Mouse (Mus musculus): Measurements from ENCODE around the gene Cttn. TPM values are rescaled to one million over a fixed set of nuclear protein-coding genes. Genes with fewer than 3 reads are reported as not detected.
A peak's percentile ranks its signal among the peaks of the same experiment; 100 is the strongest.

Cttn gene
- polyA plus RNA-seq, 1 experiment from 2014 or later = 153 TPM

DNA sequence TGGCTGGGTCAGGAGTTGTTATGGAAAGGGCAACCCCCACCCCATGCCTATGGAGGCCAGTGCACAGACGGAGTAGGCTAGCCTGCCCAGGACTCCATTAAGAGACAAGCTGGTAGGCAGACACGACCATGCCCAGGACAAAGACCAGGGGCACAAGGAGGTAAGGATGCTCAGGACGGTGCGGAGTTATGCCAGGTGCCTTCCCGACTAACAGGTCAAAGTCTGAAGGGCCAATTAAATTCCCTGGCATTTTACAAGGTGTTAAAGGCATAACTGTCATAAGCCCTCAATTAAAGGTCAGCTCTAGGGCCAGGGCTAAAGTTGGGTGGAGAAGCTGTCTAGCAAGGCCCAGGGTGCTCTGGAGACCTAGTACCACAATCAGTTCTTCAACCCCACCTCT is 2.1 kb downstream of the Cttn start:
- ATAC-seq (replicated peaks; ENCODE audit: low FRiP score, low TSS enrichment, low read depth) = no peak
- no peak overlapping the region for H3K27ac ChIP-seq (ENCODE audit: low read depth)

DNA sequence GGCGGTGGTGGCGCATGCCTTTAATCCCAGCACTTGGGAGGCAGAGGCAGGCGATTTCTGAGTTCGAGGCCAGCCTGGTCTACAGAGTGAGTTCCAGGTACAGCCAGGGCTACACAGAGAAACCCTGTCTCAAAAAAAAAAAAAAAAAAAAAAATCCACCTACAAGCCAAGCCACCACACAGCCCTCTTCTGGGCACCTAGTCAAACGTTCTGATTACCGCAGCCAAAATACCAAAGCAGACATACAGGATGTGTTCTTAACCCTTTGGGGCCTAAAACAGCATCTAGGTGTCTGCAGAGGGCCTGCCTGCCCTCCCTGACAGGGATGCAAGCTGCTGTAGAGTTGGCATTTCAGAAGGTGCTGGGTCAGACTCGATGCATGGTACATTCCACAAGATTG is 8.2 kb downstream of the Cttn start:
- DNase-seq (ENCODE audit: low spot score) (no peak), ATAC-seq (replicated peaks; ENCODE audit: low FRiP score, low TSS enrichment, low read depth) (no peak)
- WGBS = 85% methylated on average over 7 of the region's 7 CpGs
- no peak overlapping the region for H3K27ac ChIP-seq (ENCODE audit: low read depth)
- H3K4me2 ChIP-seq (ENCODE audit: low read length) = no peak overlapping the region
- peaks cover 85% of the 10 kb centered on the region for H3K36me3 ChIP-seq (ENCODE audit: control insufficient read depth, insufficient read depth, low read length)
- H3K9me3 ChIP-seq (ENCODE audit: control insufficient read depth, low read length) = no peaks in the 10 kb centered on the region
- H3K4me1 ChIP-seq (replicated peaks; ENCODE audit: control insufficient read depth, insufficient read depth, low read length) = no peaks in the 10 kb centered on the region
- H3K9ac ChIP-seq (ENCODE audit: low read length) = no peak overlapping the region
- no peak overlapping the region for H3K4me3 ChIP-seq (ENCODE audit: low read depth, low read length)
- no peaks in the 10 kb centered on the region for H3K27me3 ChIP-seq (replicated peaks; ENCODE audit: control insufficient read depth, insufficient read depth, low read length)

More for the DNA sequence above, 2.1 kb downstream of the Cttn start:
- Histone ChIP-seq H3K4me1 (replicated peaks; ENCODE audit: control insufficient read depth, insufficient read depth, low read length) (peaks cover 5% of the 10 kb centered on the region; the same call in 1 of the 2 replicates), H3K9me3 (ENCODE audit: control insufficient read depth, low read length) (no peaks in the 10 kb centered on the region), H3K27me3 (replicated peaks; ENCODE audit: control insufficient read depth, insufficient read depth, low read length) (no peaks in the 10 kb centered on the region), H3K4me2 (ENCODE audit: low read length) (peak overlapping the region; percentile 78; the same call in 1 of the 2 replicates), H3K36me3 (ENCODE audit: control insufficient read depth, insufficient read depth, low read length) (peaks cover 25% of the 10 kb centered on the region), H3K9ac (ENCODE audit: low read length) (no peak overlapping the region), H3K4me3 (ENCODE audit: low read depth, low read length) (no peak overlapping the region)
- no peak for DNase-seq (ENCODE audit: low spot score)
- WGBS = 76% methylated on average over 5 of the region's 5 CpGs

DNA sequence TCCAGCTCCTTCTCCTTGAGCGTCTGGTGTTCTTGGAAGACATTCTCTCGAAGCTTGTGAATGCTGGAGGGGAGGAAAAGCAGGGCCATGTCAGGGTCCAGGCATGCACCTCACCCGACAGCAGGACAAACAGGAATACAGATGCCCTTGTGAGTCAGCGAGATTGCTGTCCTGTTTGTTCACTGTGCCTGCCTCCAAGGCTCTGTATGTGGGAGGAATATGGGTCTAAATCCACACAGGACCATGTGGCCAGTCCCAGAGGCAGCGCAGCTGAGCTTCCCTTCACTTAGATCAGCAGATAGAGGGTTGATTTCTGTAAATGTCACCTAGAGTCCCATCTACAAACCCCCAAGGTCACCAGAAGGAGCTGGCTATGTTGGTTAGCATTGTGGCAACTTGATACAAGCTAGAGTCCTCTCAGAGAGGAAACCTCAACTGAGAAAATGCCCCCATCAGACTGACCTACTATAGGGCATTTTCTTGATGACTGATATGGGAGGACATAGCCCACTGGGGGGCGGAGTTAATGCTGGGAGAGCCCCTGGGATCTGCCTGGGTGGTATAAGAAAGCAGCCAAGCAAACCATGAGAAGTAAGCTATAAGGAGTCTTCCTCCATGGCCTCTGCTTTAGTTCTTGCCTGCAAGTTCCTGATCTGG is 9.4 kb downstream of the Cttn start:
- ATAC-seq (replicated peaks; ENCODE audit: low FRiP score, low TSS enrichment, low read depth) = no peak
- H3K27me3 ChIP-seq (replicated peaks; ENCODE audit: control insufficient read depth, insufficient read depth, low read length) = no peaks in the 10 kb centered on the region
- H3K27ac ChIP-seq (ENCODE audit: low read depth) = no peak overlapping the region
- H3K4me1 ChIP-seq (replicated peaks; ENCODE audit: control insufficient read depth, insufficient read depth, low read length) = no peaks in the 10 kb centered on the region
- WGBS = 95% methylated on average over 6 of the region's 6 CpGs
- DNase-seq (ENCODE audit: low spot score) = no peak
- peaks cover 97% of the 10 kb centered on the region for H3K36me3 ChIP-seq (ENCODE audit: control insufficient read depth, insufficient read depth, low read length)
- H3K4me2 ChIP-seq (ENCODE audit: low read length) = no peak overlapping the region
- no peak overlapping the region for H3K9ac ChIP-seq (ENCODE audit: low read length)
- H3K9me3 ChIP-seq (ENCODE audit: control insufficient read depth, low read length) = no peaks in the 10 kb centered on the region
- H3K4me3 ChIP-seq (ENCODE audit: low read depth, low read length) = no peak overlapping the region

DNA sequence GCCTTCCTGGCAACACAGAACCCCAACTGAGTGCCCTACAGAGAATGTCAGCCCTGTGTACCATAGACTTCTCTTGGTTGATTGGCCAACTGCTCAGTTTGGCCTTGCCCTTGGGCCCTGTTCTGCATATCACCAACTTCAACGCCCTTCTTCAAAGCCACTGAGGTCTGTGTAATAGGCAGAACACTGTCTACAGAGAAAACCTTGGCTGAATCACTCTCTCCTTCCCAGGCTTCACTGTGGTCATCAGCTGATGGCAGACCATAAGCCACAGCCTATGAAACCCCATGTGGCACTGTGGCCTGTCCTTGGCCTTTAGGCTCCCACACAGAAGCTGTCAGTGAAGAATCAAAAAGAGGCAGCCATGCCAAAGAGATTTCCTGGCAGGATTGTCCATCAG is 11.9 kb downstream of the Cttn start:
- Histone ChIP-seq H3K9me3 (ENCODE audit: control insufficient read depth, low read length) (no peaks in the 10 kb centered on the region), H3K4me3 (ENCODE audit: low read depth, low read length) (no peak overlapping the region), H3K27me3 (replicated peaks; ENCODE audit: control insufficient read depth, insufficient read depth, low read length) (no peaks in the 10 kb centered on the region), H3K4me1 (replicated peaks; ENCODE audit: control insufficient read depth, insufficient read depth, low read length) (no peaks in the 10 kb centered on the region), H3K27ac (ENCODE audit: low read depth) (no peak overlapping the region), H3K36me3 (ENCODE audit: control insufficient read depth, insufficient read depth, low read length) (peaks cover 98% of the 10 kb centered on the region), H3K4me2 (ENCODE audit: low read length) (no peak overlapping the region), H3K9ac (ENCODE audit: low read length) (no peak overlapping the region)
- ATAC-seq (replicated peaks; ENCODE audit: low FRiP score, low TSS enrichment, low read depth) (no peak), DNase-seq (ENCODE audit: low spot score) (no peak)
- WGBS = 90% methylated on average over 1 of the region's 1 CpGs

DNA sequence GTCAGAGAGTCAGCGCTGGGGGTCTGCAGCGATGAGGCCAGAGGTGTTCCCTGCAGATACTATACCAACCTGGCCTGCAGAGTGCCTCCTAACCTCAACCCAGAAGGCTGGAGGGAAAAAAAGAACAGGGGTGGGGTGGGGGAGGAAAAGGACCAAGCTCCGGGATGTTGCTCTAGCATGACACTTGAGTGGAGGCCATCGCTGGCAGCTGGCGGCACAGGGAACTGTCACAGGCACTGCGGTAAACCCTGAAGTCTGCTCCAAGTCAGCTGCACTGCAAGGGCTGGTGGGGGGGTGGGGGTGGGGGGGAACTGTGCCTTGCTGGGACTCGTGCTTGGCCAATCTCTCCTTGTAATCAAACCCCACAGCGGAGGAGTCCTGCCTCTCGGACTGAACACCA is 20.1 kb downstream of the Cttn start:
- peaks cover 90% of the 10 kb centered on the region for H3K36me3 ChIP-seq (ENCODE audit: control insufficient read depth, insufficient read depth, low read length)
- H3K4me2 ChIP-seq (ENCODE audit: low read length) = no peak overlapping the region
- no peak overlapping the region for H3K27ac ChIP-seq (ENCODE audit: low read depth)
- H3K27me3 ChIP-seq (replicated peaks; ENCODE audit: control insufficient read depth, insufficient read depth, low read length) = no peaks in the 10 kb centered on the region
- DNase-seq (ENCODE audit: low spot score) = no peak
- ATAC-seq (replicated peaks; ENCODE audit: low FRiP score, low TSS enrichment, low read depth) = no peak
- 95% methylated on average over 9 of the region's 9 CpGs for WGBS
- no peaks in the 10 kb centered on the region for H3K4me1 ChIP-seq (replicated peaks; ENCODE audit: control insufficient read depth, insufficient read depth, low read length)
- no peak overlapping the region for H3K4me3 ChIP-seq (ENCODE audit: low read depth, low read length)
- no peak overlapping the region for H3K9ac ChIP-seq (ENCODE audit: low read length)
- no peaks in the 10 kb centered on the region for H3K9me3 ChIP-seq (ENCODE audit: control insufficient read depth, low read length)

DNA sequence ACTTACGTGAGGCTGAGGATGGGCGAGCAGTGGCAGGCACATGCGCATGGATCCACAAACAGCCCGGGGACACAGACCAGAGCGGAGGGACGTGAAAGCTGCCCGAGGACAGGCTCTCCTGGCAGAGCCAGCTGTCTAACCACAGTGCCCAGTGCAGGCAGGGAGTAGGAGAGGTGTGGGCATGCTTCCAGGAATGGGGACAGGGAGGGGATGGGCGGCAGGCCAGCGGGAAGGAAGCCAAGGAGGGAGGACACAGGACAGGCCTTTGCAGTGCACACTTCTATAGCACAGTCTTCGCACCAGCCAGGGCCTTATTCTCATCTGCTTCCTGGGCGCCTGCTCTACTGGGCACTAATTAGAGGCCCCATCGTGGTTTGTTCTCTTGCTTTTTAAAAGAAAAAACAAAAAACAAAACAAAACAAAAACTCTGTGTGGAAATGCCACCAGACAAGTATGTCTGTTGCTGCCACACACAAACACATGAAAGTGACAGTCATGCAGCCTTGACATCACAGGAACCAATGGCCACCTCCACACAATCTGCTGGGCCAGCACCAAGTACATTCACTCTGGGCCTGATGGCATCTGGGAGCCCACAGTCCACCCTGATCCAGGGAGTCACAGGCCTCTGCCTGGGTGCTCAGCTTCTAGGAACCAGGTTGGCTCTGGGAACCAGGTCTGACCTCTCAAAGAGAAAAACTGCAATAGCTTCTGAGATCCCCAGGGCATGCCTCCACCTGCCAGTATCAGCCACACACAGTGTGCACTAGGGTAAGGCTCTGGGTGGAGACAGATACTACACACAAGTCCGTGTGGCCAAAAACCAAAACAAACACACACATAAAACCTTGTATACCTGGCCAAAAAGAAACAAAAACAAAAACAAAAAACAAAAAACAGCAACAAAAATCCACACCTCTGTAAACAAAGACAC is 20.9 kb downstream of the Cttn start:
- H3K9me3 ChIP-seq (ENCODE audit: control insufficient read depth, low read length) = no peaks in the 10 kb centered on the region
- ATAC-seq (replicated peaks; ENCODE audit: low FRiP score, low TSS enrichment, low read depth) (no peak), DNase-seq (ENCODE audit: low spot score) (no peak)
- H3K27ac ChIP-seq (ENCODE audit: low read depth) = no peak overlapping the region
- no peaks in the 10 kb centered on the region for H3K27me3 ChIP-seq (replicated peaks; ENCODE audit: control insufficient read depth, insufficient read depth, low read length)
- no peaks in the 10 kb centered on the region for H3K4me1 ChIP-seq (replicated peaks; ENCODE audit: control insufficient read depth, insufficient read depth, low read length)
- no peak overlapping the region for H3K4me3 ChIP-seq (ENCODE audit: low read depth, low read length)
- WGBS = 93% methylated on average over 13 of the region's 13 CpGs
- H3K4me2 ChIP-seq (ENCODE audit: low read length) = no peak overlapping the region
- H3K36me3 ChIP-seq (ENCODE audit: control insufficient read depth, insufficient read depth, low read length) = peaks cover 90% of the 10 kb centered on the region
- H3K9ac ChIP-seq (ENCODE audit: low read length) = no peak overlapping the region

DNA sequence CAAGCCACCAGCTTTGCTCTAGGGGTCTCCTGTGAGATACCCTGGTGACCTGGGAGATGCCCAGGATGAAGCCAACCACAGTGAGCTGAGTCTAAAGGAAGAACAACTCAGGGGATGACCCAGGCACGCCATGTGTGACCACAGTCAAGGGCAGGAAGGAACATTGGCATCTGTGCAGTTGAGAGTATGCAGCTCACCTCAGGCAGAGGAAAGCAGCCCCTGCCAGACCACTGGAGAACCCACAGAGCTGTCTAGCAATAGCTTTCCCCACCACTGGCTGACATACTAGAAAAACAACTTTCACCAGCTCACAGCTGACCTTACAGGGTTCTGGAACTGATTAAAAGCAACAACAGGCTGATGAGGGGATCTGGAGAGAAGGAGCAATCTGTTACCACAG is 22.6 kb downstream of the Cttn start:
- Histone ChIP-seq H3K27me3 (replicated peaks; ENCODE audit: control insufficient read depth, insufficient read depth, low read length) (no peaks in the 10 kb centered on the region), H3K9ac (ENCODE audit: low read length) (no peak overlapping the region), H3K4me2 (ENCODE audit: low read length) (no peak overlapping the region), H3K36me3 (ENCODE audit: control insufficient read depth, insufficient read depth, low read length) (peaks cover 81% of the 10 kb centered on the region), H3K4me3 (ENCODE audit: low read depth, low read length) (no peak overlapping the region), H3K4me1 (replicated peaks; ENCODE audit: control insufficient read depth, insufficient read depth, low read length) (no peaks in the 10 kb centered on the region), H3K27ac (ENCODE audit: low read depth) (no peak overlapping the region), H3K9me3 (ENCODE audit: control insufficient read depth, low read length) (no peaks in the 10 kb centered on the region)
- no peak for DNase-seq (ENCODE audit: low spot score)
- ATAC-seq (replicated peaks; ENCODE audit: low FRiP score, low TSS enrichment, low read depth) = no peak
- WGBS = 90% methylated on average over 1 of the region's 1 CpGs

DNA sequence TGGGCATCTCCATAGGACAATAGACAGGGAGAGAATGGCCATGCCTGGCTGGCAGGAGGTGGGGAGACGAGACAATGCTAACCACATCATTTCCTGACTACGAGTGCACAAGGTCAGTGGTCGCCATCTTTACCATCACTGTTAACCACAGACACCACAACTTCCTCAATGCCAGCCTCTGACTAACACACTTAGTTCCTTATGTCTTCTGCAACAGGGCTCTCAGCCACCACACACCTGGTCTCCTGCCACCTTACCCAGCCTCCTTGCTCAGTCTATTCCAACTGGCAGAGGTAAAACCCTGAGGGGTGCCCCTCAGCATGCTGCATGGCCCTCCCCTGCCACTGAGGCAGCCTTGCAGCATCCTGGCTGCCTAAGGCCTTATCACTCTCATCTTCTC is 23.7 kb downstream of the Cttn start:
- Histone ChIP-seq H3K4me3 (ENCODE audit: low read depth, low read length) (no peak overlapping the region), H3K4me1 (replicated peaks; ENCODE audit: control insufficient read depth, insufficient read depth, low read length) (no peaks in the 10 kb centered on the region), H3K4me2 (ENCODE audit: low read length) (no peak overlapping the region), H3K36me3 (ENCODE audit: control insufficient read depth, insufficient read depth, low read length) (peaks cover 81% of the 10 kb centered on the region), H3K9ac (ENCODE audit: low read length) (no peak overlapping the region), H3K27ac (ENCODE audit: low read depth) (no peak overlapping the region), H3K27me3 (replicated peaks; ENCODE audit: control insufficient read depth, insufficient read depth, low read length) (no peaks in the 10 kb centered on the region), H3K9me3 (ENCODE audit: control insufficient read depth, low read length) (no peaks in the 10 kb centered on the region)
- ATAC-seq (replicated peaks; ENCODE audit: low FRiP score, low TSS enrichment, low read depth) (no peak), DNase-seq (ENCODE audit: low spot score) (no peak)
- 95% methylated on average over 3 of the region's 3 CpGs for WGBS
